Comparison of ENCODE assay signal across 24 mouse cellular contexts in the genomic region with DNA sequence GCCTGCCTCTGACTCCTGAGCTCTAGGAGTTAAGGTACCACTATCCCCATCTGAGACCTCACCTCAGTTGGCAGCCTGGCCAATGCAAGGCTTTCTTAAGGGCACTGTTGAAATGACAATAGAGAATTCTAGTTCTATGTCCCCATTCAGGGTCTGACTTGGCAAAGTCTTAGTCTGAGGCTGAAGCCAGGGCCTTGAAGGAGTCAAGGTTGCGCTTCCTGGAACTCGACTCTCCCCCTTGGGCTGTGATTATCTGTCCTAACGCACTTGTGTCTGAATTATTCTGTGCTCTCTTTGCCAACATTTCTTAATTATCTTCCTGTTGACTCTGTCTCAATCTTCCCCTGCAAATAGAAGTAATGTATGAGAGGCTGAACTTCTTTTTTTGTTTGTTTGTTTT. TPM values are rescaled to one million over a fixed set of nuclear protein-coding genes. Genes with fewer than 3 reads are reported as not detected.
"Had no signal": no experiment of that assay in that cellular context is flagged by ENCODE, and none has a peak within 500 bp of the region (broad histone marks: within the 10 kb centered on the region; RNA-seq: fewer than 3 reads in every experiment).

No protein-coding gene starts in this region.

- H3K9ac ChIP-seq: limb, embryonic 13.5 days; liver, embryonic 13.5 days; liver, postnatal 0 days; lung, embryonic 15.5 days; neural tube, embryonic 13.5 days had no signal

- H3K27ac ChIP-seq: layer of hippocampus, adult 2 months; limb, embryonic 13.5 days; liver, embryonic 13.5 days; lung, embryonic 15.5 days; macrophage; neural tube, embryonic 13.5 days; stomach, postnatal 0 days had no signal

- H3K36me3 ChIP-seq: limb, embryonic 13.5 days; liver, embryonic 13.5 days; lung, embryonic 15.5 days; neural tube, embryonic 13.5 days had no signal

- H3K4me2 ChIP-seq: limb, embryonic 13.5 days; liver, embryonic 13.5 days; lung, embryonic 15.5 days; midbrain, embryonic 11.5 days; neural tube, embryonic 13.5 days had no signal

- H3K9me3 ChIP-seq: liver, embryonic 13.5 days; lung, embryonic 15.5 days; megakaryocyte, embryonic 14.5 days had no signal

- H3K27me3 ChIP-seq: limb, embryonic 13.5 days; liver, embryonic 13.5 days; lung, embryonic 15.5 days; megakaryocyte, embryonic 14.5 days; neural tube, embryonic 13.5 days had no signal

- H3K4me3 ChIP-seq: layer of hippocampus, adult 2 months; limb, embryonic 13.5 days; liver, embryonic 13.5 days; lung, embryonic 15.5 days; neural tube, embryonic 13.5 days had no signal

- DNase-seq: kidney, adult 18-20 months; kidney, postnatal 10 days; kidney, postnatal 4 days; left cerebral cortex, postnatal 4 days; liver, embryonic 13.5 days; liver, postnatal 0 days; lung, postnatal 14 days; right cerebral cortex, adult 18-20 months; right cerebral cortex, postnatal 25 days; thymus, postnatal 4 days had no signal

- ATAC-seq: liver, postnatal 0 days; midbrain, embryonic 16.5 days had no signal

- H3K4me1 ChIP-seq: limb, embryonic 13.5 days; liver, embryonic 13.5 days; lung, embryonic 15.5 days; neural tube, embryonic 13.5 days had no signal

RNA-seq across cellular contexts. Expression of gene Olfr49, which starts 15.9 kb away (rescaled TPM):
- total RNA-seq: layer of hippocampus, adult 2 months; layer of hippocampus, postnatal 10 days; left cerebral cortex, adult 18-20 months; left cerebral cortex, postnatal 10 days; left cerebral cortex, postnatal 4 days had no signal
- polyA plus RNA-seq: kidney, embryonic 14.5 days; limb, embryonic 13.5 days; liver, embryonic 13.5 days; liver, postnatal 0 days; lung, embryonic 15.5 days; macrophage; midbrain, embryonic 11.5 days; midbrain, embryonic 16.5 days; neural tube, embryonic 13.5 days; small intestine, adult 2 months had no signal
